Mouse (Mus musculus) heart, adult 2 months (tissue): ENCODE results near the gene Rcor1. TPM values are rescaled to one million over a fixed set of nuclear protein-coding genes. Genes with fewer than 3 reads are reported as not detected.
A peak's percentile ranks its signal among the peaks of the same experiment; 100 is the strongest.

ENCODE experiments used
- DNase-seq, 2 experiments: peaks; one replicate each; pipeline ENCODE4 v3.0.0; 2021
- H3K27ac ChIP-seq: fragments of 200-600 bp; 2 replicates; pipeline ENCODE4 v1.8.1; 2022
- H3K27me3 ChIP-seq: fragments of 200-500 bp; 2 replicates; pipeline ENCODE4 v1.6.1; 2012; ENCODE audit warnings: mild to moderate bottlenecking, low read length, inconsistent platforms, mixed read lengths; ENCODE audit not compliant: control insufficient read depth, insufficient read depth
- H3K36me3 ChIP-seq: fragments of 200-500 bp; 2 replicates; pipeline ENCODE4 v1.6.1; 2012; ENCODE audit warnings: low read length, inconsistent platforms; ENCODE audit not compliant: control insufficient read depth, insufficient read depth
- H3K4me1 ChIP-seq: fragments of 200-500 bp; 2 replicates; pipeline ENCODE4 v1.6.1; 2011; ENCODE audit warnings: low read length; ENCODE audit not compliant: control insufficient read depth, insufficient read depth
- H3K4me3 ChIP-seq: fragments of 200-600 bp; 2 replicates; pipeline ENCODE4 v1.8.1; 2022
- H3K79me2 ChIP-seq: fragments of 200-500 bp; replicated peaks from 2 replicates; pipeline ENCODE4 v1.6.1; 2012; ENCODE audit warnings: mild to moderate bottlenecking, inconsistent platforms, low read length, moderate library complexity, mixed read lengths; ENCODE audit not compliant: control insufficient read depth, insufficient read depth
- H3K9ac ChIP-seq: fragments of 200-500 bp; 2 replicates; pipeline ENCODE4 v1.6.1; 2012; ENCODE audit warnings: low read depth, mild to moderate bottlenecking, control low read depth, inconsistent platforms, low read length, mixed read lengths
- CTCF ChIP-seq: fragments of 200-600 bp; IDR thresholded peaks from 2 replicates; pipeline ENCODE4 v1.8.1; 2022; ENCODE audit warnings: antibody characterized with exemption, mild to moderate bottlenecking, moderate library complexity
- EP300 ChIP-seq: fragments of 200-500 bp; IDR thresholded peaks from 2 replicates; pipeline ENCODE4 v1.6.1; 2011; ENCODE audit warnings: low read depth, low read length, control low read depth; ENCODE audit not compliant: insufficient read depth
- POLR2A ChIP-seq: fragments of 200-500 bp; IDR thresholded peaks from 2 replicates; pipeline ENCODE4 v1.6.1; 2011; ENCODE audit warnings: mild to moderate bottlenecking, low read depth, low read length, control low read depth; ENCODE audit not compliant: insufficient read depth
- WGBS: fragments of 180-500 bp; shearing (Covaris S2); methylation state at CpG from one replicate; pipeline ENCODE4 v1.1.7; 2018; 5-methylcytosine and 5-hydroxymethylcytosine counted together
- intact Hi-C: fragments of 180-260 bp; cut with DNase I; formaldehyde crosslinking; loops from one replicate; pipeline ENCODE4 v1.15.1; 2025
- polyA plus RNA-seq: library from polyadenylated mRNA; depleted of rRNA; stranded (reverse); fragments of >200 nt; gene quantifications from 2 replicates; pipeline ENCODE4 v1.2.3, GENCODE M21; 2012
- total RNA-seq, 2 experiments: library from RNA; stranded (reverse); gene quantifications; 2 replicates each; pipeline ENCODE4 v1.2.3; 2021

Rcor1 gene
- total and polyA plus RNA-seq, 3 experiments: 5.9 to 14.8 (median 13.9) TPM

GRCm38 (mm10) chr12:111028176-111029167 is 10.7 kb upstream of the Rcor1 start:
- Histone ChIP-seq H3K27me3 (no peaks in the 10 kb centered on the region), H3K4me3 (no peak overlapping the region), H3K79me2 (no peaks in the 10 kb centered on the region), H3K9ac (no peak overlapping the region), H3K36me3 (no peaks in the 10 kb centered on the region), H3K4me1 (no peaks in the 10 kb centered on the region), H3K27ac (no peak overlapping the region)
- DNase-seq: no peak
- TF ChIP-seq EP300 (no peak), CTCF (no peak), POLR2A (no peak)
- intact Hi-C loops: no loop called here
- 43% methylated on average over 19 of the region's 19 CpGs for WGBS

GRCm38 (mm10) chr12:111029291-111029890 is 9.8 kb upstream of the Rcor1 start:
- Histone ChIP-seq H3K4me3 (no peak overlapping the region), H3K79me2 (no peaks in the 10 kb centered on the region), H3K27ac (no peak overlapping the region), H3K27me3 (no peaks in the 10 kb centered on the region), H3K36me3 (no peaks in the 10 kb centered on the region), H3K4me1 (no peaks in the 10 kb centered on the region), H3K9ac (no peak overlapping the region)
- WGBS: 50% methylated on average over 7 of the region's 7 CpGs
- TF ChIP-seq CTCF (no peak), EP300 (no peak), POLR2A (no peak)
- intact Hi-C loops: no loop called here
- no peak for DNase-seq

- intact Hi-C loops: no loop called here
- TF ChIP-seq CTCF: no peak
- TF ChIP-seq EP300: no peak
- TF ChIP-seq POLR2A: no peak
- no peak overlapping the region for H3K9ac ChIP-seq
- no peak overlapping the region for H3K4me3 ChIP-seq
- no peaks in the 10 kb centered on the region for H3K79me2 ChIP-seq
- H3K36me3 ChIP-seq: no peaks in the 10 kb centered on the region
- no peak overlapping the region for H3K27ac ChIP-seq
- 68% methylated on average over 5 of the region's 5 CpGs for WGBS
- peaks cover 3% of the 10 kb centered on the region; the same call in 1 of the 2 replicates for H3K4me1 ChIP-seq
- no peaks in the 10 kb centered on the region for H3K27me3 ChIP-seq
- DNase-seq: no peak
These were observed 6.3 kb upstream of the Rcor1 start for GRCm38 (mm10) chr12:111032839-111033238.

GRCm38 (mm10) chr12:111035182-111035824 is 3.8 kb upstream of the Rcor1 start:
- no peak overlapping the region for H3K27ac ChIP-seq
- peak; percentile 39 to 54 for DNase-seq
- 51% methylated on average over 12 of the region's 12 CpGs for whole genome bisulfite sequencing
- H3K4me1 ChIP-seq: peaks cover 4% of the 10 kb centered on the region
- no peaks in the 10 kb centered on the region for H3K27me3 ChIP-seq
- H3K36me3 ChIP-seq: no peaks in the 10 kb centered on the region
- no peak for TF ChIP-seq CTCF
- no peak overlapping the region for H3K9ac ChIP-seq
- H3K79me2 ChIP-seq: 0 out of 2 replicates have a peak, but pooled peaks cover 3% of the 10 kb centered on the region
- H3K4me3 ChIP-seq: no peak overlapping the region
- intact Hi-C loops: loop anchor here (5.0 kb wide), 1 partner anchor 43 kb away; no protein-coding TSS in a partner anchor

- 0 out of 2 replicates have a peak, but pooled peaks cover 3% of the 10 kb centered on the region for H3K79me2 ChIP-seq
- no peak overlapping the region for H3K27ac ChIP-seq
- TF ChIP-seq CTCF (peak; percentile 19; the same call in 1 of the 2 replicates), POLR2A (no peak), EP300 (no peak)
- H3K9ac ChIP-seq: no peak overlapping the region
- no peak overlapping the region for H3K4me3 ChIP-seq
- H3K36me3 ChIP-seq: peaks cover 3% of the 10 kb centered on the region
- intact Hi-C loops: loop anchor here (5.0 kb wide), 1 partner anchor 44 kb away; no protein-coding TSS in a partner anchor
- H3K27me3 ChIP-seq: no peaks in the 10 kb centered on the region
- H3K4me1 ChIP-seq: peaks cover 7% of the 10 kb centered on the region
- no peak for DNase-seq
These were observed 2.9 kb upstream of the Rcor1 start for GRCm38 (mm10) chr12:111036198-111036775.
